Mouse (Mus musculus) kidney, postnatal 10 days (tissue): ENCODE measurements at regions not wholly inside any gene's neighbourhood (a gene's known extent, or its start where the extent isn't known, plus 50 kb on each side); places are given as distances from the start of the nearest gene placed in this dataset.

Experiments used
- DNase-seq: peaks from one replicate; pipeline ENCODE4 v3.0.0; 2021; ENCODE audit warnings: mixed read lengths

DNA sequence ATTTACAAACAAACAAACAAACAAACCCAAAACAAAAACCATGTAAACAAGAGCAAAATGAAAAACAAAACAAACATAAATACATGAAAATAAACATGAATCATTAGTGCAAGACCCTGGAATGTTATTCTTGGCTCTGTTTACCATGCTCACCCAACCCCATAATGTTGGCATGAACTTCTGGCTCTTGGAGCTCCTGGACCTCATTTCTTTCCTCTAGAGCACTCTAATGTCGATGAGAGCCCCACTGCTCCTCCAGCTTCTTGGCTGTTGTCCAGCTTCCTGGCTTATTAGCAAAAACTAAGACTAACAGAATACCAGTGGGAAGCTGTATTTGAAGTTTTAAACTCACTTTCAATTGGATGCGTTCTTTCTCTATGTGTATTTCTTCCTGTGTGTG, 81.3 kb upstream of the Gm21830 start:
- DNase-seq = peak; percentile 71

DNA sequence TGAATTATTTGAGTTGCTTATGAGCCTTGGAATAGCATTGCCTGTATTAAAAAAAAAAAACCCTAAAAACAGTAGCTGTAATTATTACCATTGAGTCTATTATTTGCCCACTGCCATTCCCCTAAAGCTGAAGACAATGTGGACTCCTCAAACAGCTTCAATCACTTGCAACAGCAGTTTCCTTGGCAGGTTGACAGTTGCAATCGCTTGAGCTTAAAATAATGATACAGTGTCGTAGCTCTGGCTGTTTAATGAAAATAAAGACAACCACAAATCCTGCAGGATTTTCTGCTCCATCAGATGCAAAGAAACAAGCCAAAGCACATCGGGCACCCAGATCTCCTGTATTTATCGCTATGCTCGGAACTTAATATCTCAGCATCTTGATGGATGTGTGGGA, 68.8 kb upstream of the Gm21830 start:
- DNase-seq = no peak
